Mouse (Mus musculus): ENCODE measurements around the gene Hoxd12.

DNA sequence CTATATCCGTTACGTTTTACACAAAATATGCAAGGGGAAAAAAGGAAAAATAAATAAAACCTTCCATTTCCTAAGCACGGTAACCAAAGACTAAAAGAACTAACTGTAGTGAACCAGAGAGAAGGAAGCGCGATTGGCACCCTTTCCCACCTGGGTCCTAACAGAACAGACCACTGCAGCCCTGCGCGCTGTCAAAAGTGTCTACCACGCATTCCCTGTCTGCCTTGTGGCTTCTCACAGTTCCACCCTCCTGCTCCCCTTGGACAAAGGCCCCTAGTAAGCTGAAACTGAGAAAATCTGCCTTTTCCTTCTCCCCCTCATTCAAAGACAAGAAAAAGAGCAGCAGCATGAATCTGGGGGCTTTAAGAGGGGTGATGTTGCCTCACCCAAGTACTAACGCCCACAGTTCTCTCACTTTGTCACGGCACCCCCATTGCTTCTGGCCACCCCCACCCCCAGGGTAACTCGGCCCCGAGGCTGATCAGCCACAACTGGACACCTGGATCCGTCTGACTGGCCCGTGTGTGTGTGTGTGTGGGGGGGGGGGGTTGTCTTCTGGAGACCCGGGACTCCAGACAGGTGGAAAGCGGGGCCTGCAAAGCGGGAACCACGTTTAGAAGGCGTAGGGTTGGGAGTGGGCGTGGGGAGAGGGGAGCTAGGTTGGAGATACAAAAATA is 19.9 kb upstream of the Hoxd12 start:
- TF ChIP-seq CTCF (IDR thresholded peaks at IDR 0.05; ENCODE audit: extremely low read depth, insufficient read length, insufficient replicate concordance, low read depth, low read length) (no peak), POLR2A (IDR thresholded peaks at IDR 0.05; ENCODE audit: low read depth, low read length) (no peak)
